Mouse (Mus musculus): ENCODE measurements around the gene Fgf12. TPM values are rescaled to one million over a fixed set of nuclear protein-coding genes. Genes with fewer than 3 reads are reported as not detected.

Gene Fgf12
- polyA plus RNA-seq, 1 experiment, result not detected

- H3K79me2 ChIP-seq (ENCODE audit: control insufficient read depth, insufficient read depth), result no peaks in the 10 kb centered on the region
- H3K79me3 ChIP-seq (ENCODE audit: low read depth), result no peaks in the 10 kb centered on the region
- TF ChIP-seq FOSL1 (IDR thresholded peaks at IDR 0.05; ENCODE audit: insufficient read depth, low read length, poor library complexity, severe bottlenecking) (no peak), MAX (IDR thresholded peaks at IDR 0.05) (no peak), MYOD1 (IDR thresholded peaks at IDR 0.05; ENCODE audit: control insufficient read depth, insufficient read length, low read depth) (no peak), MYOG (IDR thresholded peaks at IDR 0.05; ENCODE audit: control insufficient read depth, extremely low read depth, insufficient read length) (no peak), USF1 (IDR thresholded peaks at IDR 0.05; ENCODE audit: low read depth) (no peak), CEBPB (IDR thresholded peaks at IDR 0.05; ENCODE audit: low read depth) (no peak), CTCF (IDR thresholded peaks at IDR 0.05; ENCODE audit: control insufficient read depth, insufficient read depth, insufficient read length) (no peak)
- H3ac ChIP-seq (ENCODE audit: control insufficient read depth, insufficient read length, low read depth), result no peak overlapping the region
- H3K27me3 ChIP-seq (ENCODE audit: control insufficient read depth, insufficient read depth, insufficient read length), result no peaks in the 10 kb centered on the region
- H3K36me3 ChIP-seq (ENCODE audit: control insufficient read depth, insufficient read depth), result no peaks in the 10 kb centered on the region
- H3K4me3 ChIP-seq (ENCODE audit: insufficient read depth, poor library complexity, severe bottlenecking), result no peak overlapping the region
These were observed 141.9 kb downstream of the Fgf12 start for GRCm38 (mm10) chr16:28610940-28611339.

DNA sequence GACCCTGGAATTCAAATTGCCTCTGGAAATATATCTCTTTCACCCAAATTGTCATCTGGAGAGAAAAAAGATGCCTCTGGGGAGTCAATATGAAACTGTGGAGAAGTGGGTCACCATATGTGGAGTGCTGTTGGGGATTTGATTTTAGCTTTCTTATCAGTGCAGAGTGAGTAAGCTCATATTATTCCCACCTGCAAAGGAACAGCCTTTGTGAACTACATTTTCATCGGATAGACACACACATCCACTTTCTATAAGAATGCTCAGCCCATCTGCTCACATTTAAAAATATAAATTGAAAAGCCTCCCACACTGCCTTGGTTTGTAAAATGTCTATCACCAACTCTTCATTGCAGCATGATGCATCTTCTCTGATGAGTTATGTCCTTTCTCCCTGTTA, 149.7 kb downstream of the Fgf12 start:
- H3K36me3 ChIP-seq (ENCODE audit: control insufficient read depth, insufficient read depth), result no peaks in the 10 kb centered on the region
- TF ChIP-seq USF1 (IDR thresholded peaks at IDR 0.05; ENCODE audit: low read depth) (no peak), MYOD1 (IDR thresholded peaks at IDR 0.05; ENCODE audit: control insufficient read depth, insufficient read length, low read depth) (no peak), CEBPB (IDR thresholded peaks at IDR 0.05; ENCODE audit: low read depth) (no peak), CTCF (IDR thresholded peaks at IDR 0.05; ENCODE audit: control insufficient read depth, insufficient read depth, insufficient read length) (no peak), FOSL1 (IDR thresholded peaks at IDR 0.05; ENCODE audit: insufficient read depth, low read length, poor library complexity, severe bottlenecking) (no peak), MAX (IDR thresholded peaks at IDR 0.05) (no peak), MYOG (IDR thresholded peaks at IDR 0.05; ENCODE audit: control insufficient read depth, extremely low read depth, insufficient read length) (no peak)
- no peaks in the 10 kb centered on the region for H3K79me2 ChIP-seq (ENCODE audit: control insufficient read depth, insufficient read depth)
- H3K79me3 ChIP-seq (ENCODE audit: low read depth), result no peaks in the 10 kb centered on the region
- no peaks in the 10 kb centered on the region for H3K27me3 ChIP-seq (ENCODE audit: control insufficient read depth, insufficient read depth, insufficient read length)
- H3ac ChIP-seq (ENCODE audit: control insufficient read depth, insufficient read length, low read depth), result no peak overlapping the region
- H3K4me3 ChIP-seq (ENCODE audit: insufficient read depth, poor library complexity, severe bottlenecking), result no peak overlapping the region

- Histone ChIP-seq H3K4me3 (ENCODE audit: insufficient read depth, poor library complexity, severe bottlenecking) (no peak overlapping the region), H3K79me2 (ENCODE audit: control insufficient read depth, insufficient read depth) (no peaks in the 10 kb centered on the region), H3K79me3 (ENCODE audit: low read depth) (no peaks in the 10 kb centered on the region), H3K27me3 (ENCODE audit: control insufficient read depth, insufficient read depth, insufficient read length) (no peaks in the 10 kb centered on the region), H3K36me3 (ENCODE audit: control insufficient read depth, insufficient read depth) (no peaks in the 10 kb centered on the region), H3ac (ENCODE audit: control insufficient read depth, insufficient read length, low read depth) (no peak overlapping the region)
- TF ChIP-seq MAX (IDR thresholded peaks at IDR 0.05) (no peak), MYOD1 (IDR thresholded peaks at IDR 0.05; ENCODE audit: control insufficient read depth, insufficient read length, low read depth) (no peak), MYOG (IDR thresholded peaks at IDR 0.05; ENCODE audit: control insufficient read depth, extremely low read depth, insufficient read length) (no peak), CEBPB (IDR thresholded peaks at IDR 0.05; ENCODE audit: low read depth) (no peak), USF1 (IDR thresholded peaks at IDR 0.05; ENCODE audit: low read depth) (no peak), CTCF (IDR thresholded peaks at IDR 0.05; ENCODE audit: control insufficient read depth, insufficient read depth, insufficient read length) (no peak), FOSL1 (IDR thresholded peaks at IDR 0.05; ENCODE audit: insufficient read depth, low read length, poor library complexity, severe bottlenecking) (no peak)
These were observed 151.1 kb downstream of the Fgf12 start for GRCm38 (mm10) chr16:28601723-28602122.

DNA sequence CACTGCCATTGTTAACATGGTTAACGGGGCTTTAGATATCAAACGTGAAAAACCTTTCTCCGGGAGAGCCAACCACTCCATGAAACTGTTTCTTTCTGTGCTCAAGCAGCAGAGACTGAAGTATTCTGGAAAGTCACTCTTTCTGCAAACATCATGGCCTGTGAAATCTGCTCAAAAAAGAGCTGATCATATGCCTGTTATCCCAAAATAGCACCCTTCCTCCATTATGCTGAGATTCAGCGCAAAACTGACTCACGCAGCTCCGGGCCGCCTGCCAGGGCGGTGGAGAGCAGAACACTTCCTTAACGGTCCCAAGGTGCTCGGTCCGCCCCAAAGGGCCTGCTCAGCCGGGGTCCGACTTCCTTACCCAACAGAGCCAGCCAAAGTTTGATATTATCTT, 156.8 kb downstream of the Fgf12 start:
- Histone ChIP-seq H3K36me3 (ENCODE audit: control insufficient read depth, insufficient read depth) (no peaks in the 10 kb centered on the region), H3K79me2 (ENCODE audit: control insufficient read depth, insufficient read depth) (no peaks in the 10 kb centered on the region), H3K27me3 (ENCODE audit: control insufficient read depth, insufficient read depth, insufficient read length) (no peaks in the 10 kb centered on the region), H3K79me3 (ENCODE audit: low read depth) (no peaks in the 10 kb centered on the region), H3ac (ENCODE audit: control insufficient read depth, insufficient read length, low read depth) (no peak overlapping the region), H3K4me3 (ENCODE audit: insufficient read depth, poor library complexity, severe bottlenecking) (no peak overlapping the region)
- no peak for TF ChIP-seq CTCF (IDR thresholded peaks at IDR 0.05; ENCODE audit: control insufficient read depth, insufficient read depth, insufficient read length)
- no peak for TF ChIP-seq FOSL1 (IDR thresholded peaks at IDR 0.05; ENCODE audit: insufficient read depth, low read length, poor library complexity, severe bottlenecking)
- TF ChIP-seq MAX (IDR thresholded peaks at IDR 0.05), result no peak
- no peak for TF ChIP-seq USF1 (IDR thresholded peaks at IDR 0.05; ENCODE audit: low read depth)
- no peak for TF ChIP-seq MYOG (IDR thresholded peaks at IDR 0.05; ENCODE audit: control insufficient read depth, extremely low read depth, insufficient read length)
- no peak for TF ChIP-seq CEBPB (IDR thresholded peaks at IDR 0.05; ENCODE audit: low read depth)
- no peak for TF ChIP-seq MYOD1 (IDR thresholded peaks at IDR 0.05; ENCODE audit: control insufficient read depth, insufficient read length, low read depth)

DNA sequence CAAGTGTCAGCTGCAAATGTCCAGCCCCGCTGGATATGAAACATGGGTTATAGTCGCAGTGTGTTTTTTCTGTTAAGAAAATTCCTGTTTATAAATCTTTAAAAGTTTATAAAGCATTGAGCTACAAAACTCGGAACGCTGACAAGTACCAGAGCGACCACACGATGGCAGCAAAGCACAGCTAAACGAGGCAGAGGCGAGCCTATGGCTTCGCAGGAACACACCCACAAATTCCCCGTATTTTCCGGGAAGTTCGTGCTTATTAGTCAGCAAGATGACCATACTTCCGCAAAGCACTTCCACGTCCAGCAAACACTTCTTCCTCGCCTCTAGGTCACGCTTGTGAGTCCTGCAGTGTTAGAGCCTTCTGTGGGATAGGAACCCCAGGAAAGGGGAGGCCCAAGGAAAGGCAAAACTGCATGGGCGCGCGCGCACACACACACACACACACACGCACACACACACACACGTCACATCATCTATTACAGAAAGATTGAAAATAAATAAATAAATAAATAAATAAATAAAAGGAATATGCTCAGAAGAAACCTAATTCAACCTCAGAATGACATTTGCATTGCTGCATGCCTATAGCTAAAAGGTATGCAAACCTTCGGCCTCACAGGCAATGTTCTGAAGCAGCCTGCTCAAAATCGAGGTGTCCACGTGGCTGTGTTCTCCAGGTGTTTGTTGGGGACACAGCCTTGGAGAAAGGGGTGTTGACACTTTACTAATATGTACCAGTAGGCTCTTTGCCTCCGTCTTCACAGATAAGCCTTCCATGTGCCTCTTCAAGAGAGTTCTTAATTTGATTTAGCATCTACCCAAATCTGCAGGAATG, 159.6 kb downstream of the Fgf12 start:
- Histone ChIP-seq H3K79me3 (ENCODE audit: low read depth) (no peaks in the 10 kb centered on the region), H3ac (ENCODE audit: control insufficient read depth, insufficient read length, low read depth) (no peak overlapping the region), H3K79me2 (ENCODE audit: control insufficient read depth, insufficient read depth) (no peaks in the 10 kb centered on the region), H3K4me3 (ENCODE audit: insufficient read depth, poor library complexity, severe bottlenecking) (no peak overlapping the region), H3K27me3 (ENCODE audit: control insufficient read depth, insufficient read depth, insufficient read length) (no peaks in the 10 kb centered on the region), H3K36me3 (ENCODE audit: control insufficient read depth, insufficient read depth) (no peaks in the 10 kb centered on the region)
- TF ChIP-seq MYOD1 (IDR thresholded peaks at IDR 0.05; ENCODE audit: control insufficient read depth, insufficient read length, low read depth) (no peak), CTCF (IDR thresholded peaks at IDR 0.05; ENCODE audit: control insufficient read depth, insufficient read depth, insufficient read length) (peak; percentile 52)

Measured in C2C12 (cell line).